Mouse (Mus musculus) liver, embryonic 14.5 days (tissue): Measurements from ENCODE around the gene Srl. TPM values are rescaled to one million over a fixed set of nuclear protein-coding genes. Genes with fewer than 3 reads are reported as not detected.

Experiments
- ATAC-seq: fragments of 200-750 bp; cut with Nextera tagmentation; 2 replicates; pipeline ENCODE4 v1.8.0; 2017; ENCODE audit warnings: moderate number of reproducible peaks, mild to moderate bottlenecking, moderate library complexity; ENCODE audit not compliant: insufficient read depth
- DNase-seq, 3 experiments: peaks; one replicate each; pipeline ENCODE4 v3.0.0-alpha.2; 2012 to 2013; ENCODE audit warnings: low read depth in 3 of 3, low spot score in 3 of 3
- H3K27ac ChIP-seq: fragments of 300-500 bp; sonication (generic); 2 replicates; pipeline ENCODE4 v1.5.1; 2014; ENCODE audit warnings: moderate library complexity, mild to moderate bottlenecking, control low read depth, inconsistent platforms
- H3K27me3 ChIP-seq: fragments of 300-500 bp; sonication (generic); 2 replicates; pipeline ENCODE4 v1.6.1; 2014; ENCODE audit warnings: mild to moderate bottlenecking, low read length, moderate library complexity; ENCODE audit not compliant: control insufficient read depth, insufficient read depth
- H3K36me3 ChIP-seq: fragments of 300-500 bp; sonication (generic); replicated peaks from 2 replicates; pipeline ENCODE4 v1.6.1; 2014; ENCODE audit warnings: low read depth; ENCODE audit not compliant: control insufficient read depth, insufficient read depth
- H3K4me1 ChIP-seq, 2 experiments: fragments of 200-500 bp in 1 of 2; fragments of 300-500 bp in 1 of 2; sonication (generic) in 1 of 2; replicated peaks; 2 replicates each; pipeline ENCODE4 v1.6.1; 2012 to 2014; ENCODE audit warnings: antibody characterized with exemption in 1 of 2, inconsistent platforms in 1 of 2, low read length in 1 of 2; ENCODE audit not compliant: control insufficient read depth in 2 of 2, insufficient read depth in 2 of 2
- H3K4me2 ChIP-seq: fragments of 300-500 bp; sonication (generic); 2 replicates; pipeline ENCODE4 v1.6.1; 2014; ENCODE audit warnings: low read depth, mild to moderate bottlenecking, control low read depth, moderate library complexity
- H3K4me3 ChIP-seq, 2 experiments: fragments of 200-500 bp in 1 of 2; fragments of 300-500 bp in 1 of 2; sonication (generic) in 1 of 2; 2 replicates each; pipeline ENCODE4 v1.5.1; 2012 to 2014; ENCODE audit warnings: low read depth in 2 of 2, low read length in 2 of 2, mild to moderate bottlenecking in 2 of 2, control low read depth in 1 of 2, inconsistent platforms in 1 of 2, moderate library complexity in 1 of 2; ENCODE audit not compliant: insufficient read depth in 1 of 2
- H3K9ac ChIP-seq: fragments of 300-500 bp; sonication (generic); replicated peaks from 2 replicates; pipeline ENCODE4 v1.6.1; 2014; ENCODE audit warnings: mild to moderate bottlenecking, control low read depth, moderate library complexity
- H3K9me3 ChIP-seq: fragments of 300-500 bp; sonication (generic); 2 replicates; pipeline ENCODE4 v1.6.1; 2016; ENCODE audit warnings: low read length, mixed read lengths; ENCODE audit not compliant: control insufficient read depth
- CTCF ChIP-seq: IDR thresholded peaks from 2 replicates; pipeline ENCODE4 v1.5.1; 2016; ENCODE audit warnings: antibody characterized with exemption, low read depth, control low read depth
- EP300 ChIP-seq: IDR thresholded peaks from 2 replicates; pipeline ENCODE4 v1.6.1; 2016; ENCODE audit warnings: antibody characterized with exemption, low read depth
- WGBS: fragments of 180-500 bp; shearing (Covaris S2); extraction: QIAGEN DNeasy Blood & Tissue Kit; methylation state at CpG from one replicate; pipeline ENCODE4 v1.1.7; 2014; ENCODE audit not compliant: insufficient replicate concordance; 5-methylcytosine and 5-hydroxymethylcytosine counted together
- polyA plus RNA-seq, 2 experiments: library from polyadenylated mRNA; depleted of rRNA in 1 of 2; stranded (reverse) in 1 of 2; unstranded in 1 of 2; fragments of >200 nt; fragmentation: Nextera tagmentation in 1 of 2; extraction: Ambion mirVana in 1 of 2; gene quantifications; 2 replicates each; pipeline versions ENCODE4 v1.2.1 to v1.2.3; 2012 to 2014

Gene Srl
- polyA plus RNA-seq, 2 experiments = 1.2 to 1.5 TPM

- Histone ChIP-seq H3K27ac (peak overlapping the region; percentile 54), H3K4me2 (peak overlapping the region; percentile 21), H3K27me3 (no peaks in the 10 kb centered on the region), H3K9me3 (no peaks in the 10 kb centered on the region), H3K4me1 (peaks cover 51 to 58% of the 10 kb centered on the region in 2 experiments), H3K9ac (peak overlapping the region; percentile 10; the same call in 1 of the 2 replicates), H3K4me3 (no peak overlapping the region), H3K36me3 (no peaks in the 10 kb centered on the region)
- 63% methylated on average over 1 of the region's 1 CpGs for WGBS
- DNase-seq (peak; percentile 41 to 55 (median 41)), ATAC-seq (no peak)
- no peak for TF ChIP-seq CTCF
- peak; percentile 20; the same call in 1 of the 2 replicates for TF ChIP-seq EP300
These were observed 13.9 kb upstream of the Srl start for GRCm38 (mm10) chr16:4555555-4555954.

GRCm38 (mm10) chr16:4552829-4553550 lies 11.4 kb upstream of the Srl start:
- TF ChIP-seq EP300 (no peak), CTCF (0 out of 2 replicates have a peak, but pooled peaks have one; percentile 12)
- peaks cover 51 to 58% of the 10 kb centered on the region in 2 experiments for H3K4me1 ChIP-seq
- peak; percentile 54 to 57 (median 55) for DNase-seq
- peak overlapping the region; percentile 70 for H3K27ac ChIP-seq
- no peaks in the 10 kb centered on the region for H3K9me3 ChIP-seq
- H3K4me3 ChIP-seq = peak overlapping the region; percentile 28 to 43; a peak in 3 of 4 replicates
- peaks cover 7% of the 10 kb centered on the region for H3K36me3 ChIP-seq
- peak overlapping the region; percentile 62 for H3K4me2 ChIP-seq
- peak; percentile 87 for ATAC-seq
- H3K27me3 ChIP-seq = no peaks in the 10 kb centered on the region
- peak overlapping the region; percentile 28 for H3K9ac ChIP-seq
- 9% methylated on average over 6 of the region's 6 CpGs for WGBS

- Histone ChIP-seq H3K4me1 (peaks cover 45 to 51% of the 10 kb centered on the region in 2 experiments), H3K27ac (no peak overlapping the region; the same call in 1 of the 2 replicates), H3K4me3 (no peak overlapping the region), H3K27me3 (no peaks in the 10 kb centered on the region), H3K9ac (no peak overlapping the region), H3K36me3 (peaks cover 15% of the 10 kb centered on the region), H3K4me2 (peak overlapping the region; percentile 62), H3K9me3 (no peaks in the 10 kb centered on the region)
- no peak for TF ChIP-seq EP300
- TF ChIP-seq CTCF = no peak
- 88% methylated on average over 12 of the region's 12 CpGs for WGBS
- DNase-seq (no peak), ATAC-seq (no peak)
These were observed 10.3 kb upstream of the Srl start for GRCm38 (mm10) chr16:4551885-4552284.

- peaks cover 41 to 45% of the 10 kb centered on the region in 2 experiments for H3K4me1 ChIP-seq
- H3K4me2 ChIP-seq = no peak overlapping the region
- H3K27ac ChIP-seq = no peak overlapping the region
These were observed 9.4 kb upstream of the Srl start for GRCm38 (mm10) chr16:4551056-4551455.

GRCm38 (mm10) chr16:4548953-4549688 lies 7.5 kb upstream of the Srl start:
- DNase-seq = no peak
- H3K4me3 ChIP-seq = no peak overlapping the region
- H3K4me2 ChIP-seq = no peak overlapping the region
- H3K4me1 ChIP-seq = peaks cover 23 to 26% of the 10 kb centered on the region in 2 experiments
- no peak overlapping the region for H3K9ac ChIP-seq
- ATAC-seq = no peak
- no peaks in the 10 kb centered on the region for H3K9me3 ChIP-seq
- no peak overlapping the region for H3K27ac ChIP-seq
- no peak for TF ChIP-seq EP300
- peak; percentile 40 for TF ChIP-seq CTCF
- H3K27me3 ChIP-seq = no peaks in the 10 kb centered on the region
- WGBS = 85% methylated on average over 18 of the region's 18 CpGs
- H3K36me3 ChIP-seq = peaks cover 20% of the 10 kb centered on the region

More at GRCm38 (mm10) chr16:4551056-4551455, 9.4 kb upstream of the Srl start:
- peak; percentile 25; the same call in 1 of the 2 replicates for ATAC-seq
- Histone ChIP-seq H3K9me3 (no peaks in the 10 kb centered on the region), H3K36me3 (peaks cover 17% of the 10 kb centered on the region), H3K9ac (no peak overlapping the region), H3K4me3 (no peak overlapping the region), H3K27me3 (no peaks in the 10 kb centered on the region)
- peak in 2 of 3 experiments; percentile 51 to 57 for DNase-seq
- 39% methylated on average over 13 of the region's 13 CpGs for WGBS
- TF ChIP-seq CTCF (peak; percentile 100), EP300 (no peak)
